Mouse (Mus musculus) spleen, adult 2 months (tissue): ENCODE data around the gene Il17ra. TPM values are rescaled to one million over a fixed set of nuclear protein-coding genes. Genes with fewer than 3 reads are reported as not detected.

Experiments used
- DNase-seq, 2 experiments: peaks; one replicate each; pipeline versions ENCODE4 v3.0.0 to v3.0.0-alpha.2; 2012 to 2021; ENCODE audit warnings: low spot score in 2 of 2, low read depth in 1 of 2
- H3K27ac ChIP-seq: fragments of 200-500 bp; 2 replicates; pipeline ENCODE4 v1.5.1; 2012; ENCODE audit warnings: low read length, inconsistent platforms; ENCODE audit not compliant: insufficient read depth
- H3K27me3 ChIP-seq: fragments of 200-500 bp; 2 replicates; pipeline ENCODE4 v1.6.1; 2012; ENCODE audit warnings: mild to moderate bottlenecking, moderate library complexity, low read length, inconsistent platforms; ENCODE audit not compliant: control insufficient read depth, insufficient read depth
- H3K36me3 ChIP-seq: fragments of 200-500 bp; 2 replicates; pipeline ENCODE4 v1.6.1; 2012; ENCODE audit warnings: mild to moderate bottlenecking, low read length, inconsistent platforms; ENCODE audit not compliant: control insufficient read depth, insufficient read depth
- H3K4me1 ChIP-seq: fragments of 200-500 bp; 2 replicates; pipeline ENCODE4 v1.6.1; 2011; ENCODE audit warnings: inconsistent platforms; ENCODE audit not compliant: control insufficient read depth, insufficient read depth, insufficient read length
- H3K4me3 ChIP-seq: fragments of 200-500 bp; 2 replicates; pipeline ENCODE4 v1.5.1; 2011; ENCODE audit warnings: mild to moderate bottlenecking, inconsistent platforms; ENCODE audit not compliant: insufficient read depth, insufficient read length; ENCODE audit errors: extremely low read depth
- CTCF ChIP-seq: fragments of 200-500 bp; IDR thresholded peaks from 2 replicates; pipeline ENCODE4 v1.5.1; 2011; ENCODE audit warnings: mild to moderate bottlenecking, inconsistent platforms; ENCODE audit not compliant: insufficient read depth, insufficient read length, insufficient replicate concordance; ENCODE audit errors: extremely low read depth
- POLR2A ChIP-seq: fragments of 200-500 bp; IDR thresholded peaks from 2 replicates; pipeline ENCODE4 v1.6.1; 2011; ENCODE audit warnings: low read depth, low read length, inconsistent platforms
- WGBS: fragments of 180-500 bp; shearing (Covaris S2); methylation state at CpG from one replicate; pipeline ENCODE4 v1.1.7; 2018; 5-methylcytosine and 5-hydroxymethylcytosine counted together
- polyA plus RNA-seq: library from polyadenylated mRNA; depleted of rRNA; stranded (reverse); fragments of >200 nt; gene quantifications from 2 replicates; pipeline ENCODE4 v1.2.3, GENCODE M21; 2012

The Il17ra gene
- polyA plus RNA-seq, 1 experiment: 93.1 TPM

DNA sequence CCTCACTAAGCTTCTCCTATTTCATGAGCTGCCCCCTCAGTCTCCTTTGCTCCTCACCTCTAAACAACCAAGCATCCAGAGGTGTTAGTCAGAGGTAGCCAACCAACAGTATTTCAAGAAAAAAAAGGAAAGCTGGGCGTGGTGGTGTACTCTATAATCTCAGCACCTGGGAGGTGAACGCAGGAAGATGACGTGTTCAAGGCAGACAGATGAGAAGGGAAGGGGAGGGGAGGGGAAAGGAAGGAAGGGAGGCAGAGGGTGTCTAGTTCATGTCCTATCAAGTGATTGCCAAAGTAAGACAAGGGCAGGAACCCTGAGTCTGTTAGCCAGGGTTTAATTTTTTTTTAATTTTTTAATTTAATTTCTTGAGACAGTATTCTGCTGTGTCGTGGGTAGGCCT is 45.6 kb downstream of the Il17ra start:
- WGBS: 78% methylated on average over 4 of the region's 4 CpGs
- TF ChIP-seq POLR2A (no peak), CTCF (no peak)
- peaks cover 8% of the 10 kb centered on the region for H3K36me3 ChIP-seq
- no peak overlapping the region for H3K4me3 ChIP-seq
- H3K4me1 ChIP-seq: no peaks in the 10 kb centered on the region
- no peaks in the 10 kb centered on the region for H3K27me3 ChIP-seq
- no peak overlapping the region for H3K27ac ChIP-seq
- no peak for DNase-seq

DNA sequence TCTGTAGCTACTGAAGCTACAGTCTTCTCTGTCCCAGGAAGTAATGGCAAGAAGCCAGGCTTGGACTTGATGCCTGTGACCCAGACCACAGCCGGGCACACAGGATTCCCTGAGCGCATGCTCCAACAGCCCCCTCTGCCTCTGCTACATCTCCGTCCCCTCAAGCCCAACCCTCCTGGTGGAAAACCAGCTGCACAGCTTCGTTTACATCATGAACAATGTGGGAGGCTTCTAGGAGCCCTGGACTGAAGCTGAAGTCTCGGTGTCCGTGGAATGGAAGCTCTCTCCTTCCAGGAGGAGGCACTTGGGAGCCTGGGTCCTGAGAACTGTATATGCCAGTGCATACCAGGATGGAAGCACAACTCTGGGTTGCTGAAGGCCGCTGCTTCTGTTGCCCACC is 46.9 kb downstream of the Il17ra start:
- no peak overlapping the region for H3K27ac ChIP-seq
- no peaks in the 10 kb centered on the region for H3K4me1 ChIP-seq
- TF ChIP-seq POLR2A: no peak
- no peak for TF ChIP-seq CTCF
- H3K27me3 ChIP-seq: no peaks in the 10 kb centered on the region
- no peak for DNase-seq
- 90% methylated on average over 7 of the region's 7 CpGs for WGBS
- no peak overlapping the region for H3K4me3 ChIP-seq
- peaks cover 8% of the 10 kb centered on the region for H3K36me3 ChIP-seq

DNA sequence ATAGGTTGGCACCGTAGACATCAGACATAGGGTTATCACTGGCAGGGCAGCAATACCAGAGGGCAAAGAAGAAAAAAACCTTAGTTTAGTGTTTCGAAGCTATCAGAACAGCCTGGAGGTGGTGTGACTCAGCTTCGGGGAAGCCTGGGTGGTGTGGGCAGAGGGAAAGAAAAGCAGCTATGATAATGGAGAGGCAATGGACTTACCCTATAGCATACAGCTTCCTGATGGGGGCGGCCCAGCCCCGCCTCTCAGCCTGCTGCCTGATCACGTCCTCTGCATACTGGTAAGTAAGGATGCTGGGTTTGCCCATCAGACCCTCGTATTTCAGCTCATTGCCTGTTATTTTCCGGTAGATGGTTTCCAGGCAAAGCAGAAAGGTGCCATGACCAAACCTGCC is 47.4 kb downstream of the Il17ra start:
- WGBS: 75% methylated on average over 8 of the region's 8 CpGs
- Histone ChIP-seq H3K4me3 (no peak overlapping the region), H3K27ac (no peak overlapping the region), H3K4me1 (no peaks in the 10 kb centered on the region), H3K27me3 (no peaks in the 10 kb centered on the region), H3K36me3 (peaks cover 8% of the 10 kb centered on the region)
- no peak for DNase-seq
- TF ChIP-seq POLR2A (no peak), CTCF (no peak)

DNA sequence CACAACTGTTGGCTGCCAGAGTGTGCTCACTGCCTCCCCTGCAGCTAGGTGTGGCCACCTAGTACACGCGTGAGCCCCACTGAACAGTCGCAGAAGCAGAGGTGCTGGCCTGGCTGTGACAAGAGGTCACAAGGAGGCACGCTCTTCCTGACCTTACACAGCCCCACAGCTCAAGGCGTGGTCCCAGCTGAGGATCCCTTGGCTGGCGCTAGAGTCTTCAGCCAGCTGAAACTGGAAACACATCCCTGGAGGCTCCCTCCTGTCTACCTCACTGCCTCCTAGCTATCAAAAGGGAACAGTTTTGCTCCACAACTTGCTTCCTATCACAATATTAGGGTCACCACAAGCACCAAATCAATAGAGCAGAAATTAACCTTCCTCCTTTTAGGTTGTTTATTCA is 48.2 kb downstream of the Il17ra start:
- Histone ChIP-seq H3K36me3 (peaks cover 8% of the 10 kb centered on the region), H3K27me3 (no peaks in the 10 kb centered on the region), H3K27ac (no peak overlapping the region), H3K4me3 (no peak overlapping the region), H3K4me1 (no peaks in the 10 kb centered on the region)
- 84% methylated on average over 6 of the region's 6 CpGs for WGBS
- TF ChIP-seq CTCF (no peak), POLR2A (no peak)
- DNase-seq: no peak

DNA sequence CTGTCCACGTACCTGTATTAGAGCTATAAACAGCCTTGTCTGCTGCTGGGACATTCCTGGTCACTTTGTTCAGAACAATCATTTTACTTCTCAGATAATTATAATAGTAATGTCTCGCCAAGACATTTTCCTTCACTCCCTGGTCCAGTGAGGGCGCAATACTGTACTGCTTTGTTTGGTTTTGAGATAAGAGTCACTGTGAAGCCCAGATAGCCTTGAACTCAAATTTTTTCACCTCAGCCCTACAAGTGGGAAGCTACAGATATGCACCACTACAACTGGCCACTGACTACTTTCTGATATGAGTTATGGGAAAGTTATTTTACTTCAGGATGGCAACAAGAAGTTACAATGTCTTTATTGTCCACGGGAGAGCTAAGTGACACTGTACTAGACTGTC is 53.4 kb downstream of the Il17ra start:
- DNase-seq: no peak
- Histone ChIP-seq H3K27me3 (no peaks in the 10 kb centered on the region), H3K4me1 (no peaks in the 10 kb centered on the region), H3K4me3 (no peak overlapping the region), H3K27ac (0 out of 2 replicates have a peak overlapping the region, but pooled peaks have one; percentile 3), H3K36me3 (peaks cover 14% of the 10 kb centered on the region)
- 82% methylated on average over 4 of the region's 4 CpGs for WGBS
- TF ChIP-seq POLR2A (no peak), CTCF (no peak)

DNA sequence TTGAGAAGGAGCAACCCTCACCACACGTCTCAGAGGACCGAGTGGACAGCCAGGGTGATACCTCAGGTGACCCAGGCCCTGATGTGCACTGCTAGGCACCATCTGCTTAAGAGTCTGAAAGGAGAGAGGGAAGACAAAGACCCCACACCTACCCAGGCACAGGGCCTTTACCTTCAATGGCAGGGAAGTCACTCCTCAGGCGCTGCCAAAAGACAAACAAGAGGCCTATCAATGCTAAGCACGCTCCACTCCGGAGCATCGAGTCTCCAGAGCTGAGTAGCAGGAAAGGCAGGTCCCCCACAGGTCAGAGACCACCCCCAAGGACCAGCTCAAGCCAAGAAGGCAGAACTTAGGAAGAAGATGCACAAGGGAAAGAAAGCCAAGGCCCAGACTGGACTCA is 53.8 kb downstream of the Il17ra start:
- TF ChIP-seq POLR2A: no peak
- TF ChIP-seq CTCF: no peak
- peak overlapping the region; percentile 3; the same call in 1 of the 2 replicates for H3K27ac ChIP-seq

DNA sequence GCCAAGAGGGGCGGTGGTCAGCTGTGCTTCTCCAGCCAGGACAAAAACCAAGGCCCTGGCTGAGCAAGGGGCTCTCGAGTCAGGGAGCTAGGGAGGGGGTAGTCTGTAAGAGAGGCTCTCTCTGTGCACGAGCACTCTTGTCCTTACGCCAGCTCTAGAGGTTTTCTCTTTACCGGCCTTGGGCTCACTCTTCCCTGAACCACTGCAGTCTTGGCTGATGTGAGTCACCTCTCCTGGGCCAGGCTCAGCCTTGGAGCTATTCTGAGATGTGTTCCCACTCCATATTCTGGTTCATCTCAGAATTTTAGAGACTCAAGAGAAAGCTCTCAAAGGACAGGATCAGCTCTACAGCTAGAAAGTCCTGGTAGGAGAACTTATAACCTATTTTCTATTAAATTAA is 54.3 kb downstream of the Il17ra start:
- 94% methylated on average over 5 of the region's 5 CpGs for WGBS

More for the DNA sequence above, 53.8 kb downstream of the Il17ra start:
- DNase-seq: no peak
- Histone ChIP-seq H3K4me3 (no peak overlapping the region), H3K36me3 (peaks cover 14% of the 10 kb centered on the region; the same call in 1 of the 2 replicates), H3K4me1 (no peaks in the 10 kb centered on the region), H3K27me3 (no peaks in the 10 kb centered on the region)
- WGBS: 83% methylated on average over 6 of the region's 6 CpGs

More for the DNA sequence above, 54.3 kb downstream of the Il17ra start:
- Histone ChIP-seq H3K4me1 (no peaks in the 10 kb centered on the region), H3K36me3 (peaks cover 16% of the 10 kb centered on the region), H3K27me3 (no peaks in the 10 kb centered on the region), H3K4me3 (no peak overlapping the region), H3K27ac (no peak overlapping the region)
- no peak for DNase-seq
- no peak for TF ChIP-seq POLR2A
- TF ChIP-seq CTCF: no peak
